Mouse (Mus musculus): Measurements from ENCODE around the gene Zfp467. TPM values are rescaled to one million over a fixed set of nuclear protein-coding genes. Genes with fewer than 3 reads are reported as not detected.

Zfp467 gene
- total and polyA plus RNA-seq, 3 experiments: 0.85 to 5.7 TPM; not detected in 1

- TF ChIP-seq CTCF (IDR thresholded peaks at IDR 0.05 in 2 of 3, conservative IDR thresholded peaks at IDR 0.05 in 1 of 3; ENCODE audit: control insufficient read depth in 1 of 3, insufficient read depth in 1 of 3, low read depth in 2 of 3, low read length in 3 of 3, poor library complexity in 1 of 3, severe bottlenecking in 1 of 3): no peak
These were observed 7.1 kb upstream of the Zfp467 start (continued) for GRCm38 (mm10) chr6:48452771-48453170.

- no peak overlapping the region for H3K27ac ChIP-seq (ENCODE audit: control insufficient read depth, low read depth, low read length)
- H3K9me3 ChIP-seq (replicated peaks; ENCODE audit: insufficient read depth, low read length): no peaks in the 10 kb centered on the region
- no peaks in the 10 kb centered on the region for H3K4me1 ChIP-seq (ENCODE audit: control insufficient read depth in 1 of 2, insufficient read depth in 2 of 2, low read length in 2 of 2)
- H3K79me2 ChIP-seq (ENCODE audit: control insufficient read depth, insufficient read depth, low read length, poor library complexity): no peaks in the 10 kb centered on the region
- no peaks in the 10 kb centered on the region for H3K27me3 ChIP-seq (ENCODE audit: control insufficient read depth in 1 of 2, insufficient read depth in 2 of 2, low read length in 2 of 2)
- no peak overlapping the region for H3K4me3 ChIP-seq (ENCODE audit: control insufficient read depth in 1 of 2, insufficient read depth in 1 of 2, low read depth in 2 of 2, low read length in 2 of 2)
- no peak for TF ChIP-seq SMC3 (IDR thresholded peaks at IDR 0.05; ENCODE audit: low read depth, low read length)
- no peak for TF ChIP-seq MAZ (IDR thresholded peaks at IDR 0.05; ENCODE audit: low read depth, low read length)
- no peak for TF ChIP-seq RAD21 (IDR thresholded peaks at IDR 0.05; ENCODE audit: low read depth, low read length)
- no peak for TF ChIP-seq BHLHE40 (IDR thresholded peaks at IDR 0.05; ENCODE audit: borderline replicate concordance, low read depth, low read length)
- TF ChIP-seq USF1 (IDR thresholded peaks at IDR 0.05; ENCODE audit: low read depth, low read length): no peak
- TF ChIP-seq MYC (IDR thresholded peaks at IDR 0.05; ENCODE audit: low read depth, low read length): no peak
- no peak for TF ChIP-seq GABPA (IDR thresholded peaks at IDR 0.05; ENCODE audit: low read depth, low read length)
- TF ChIP-seq POLR2A (IDR thresholded peaks at IDR 0.05; ENCODE audit: control insufficient read depth in 1 of 2, insufficient read depth in 1 of 2, low read depth in 1 of 2, low read length in 2 of 2, poor library complexity in 1 of 2): no peak
- TF ChIP-seq MAFK (IDR thresholded peaks at IDR 0.05; ENCODE audit: borderline replicate concordance, low read depth, low read length): no peak
- no peak for DNase-seq (ENCODE audit: low read depth, low spot score)
- no peak overlapping the region for H3K9ac ChIP-seq (ENCODE audit: control insufficient read depth, low read depth, low read length, poor library complexity, severe bottlenecking)
- no peaks in the 10 kb centered on the region for H3K36me3 ChIP-seq (ENCODE audit: control insufficient read depth in 1 of 2, insufficient read depth in 2 of 2, low read length in 2 of 2)
These were observed 6.5 kb upstream of the Zfp467 start for GRCm38 (mm10) chr6:48452151-48452550.

GRCm38 (mm10) chr6:48448527-48448926 is 2.9 kb upstream of the Zfp467 start:
- H3K9me3 ChIP-seq (replicated peaks; ENCODE audit: insufficient read depth, low read length): no peaks in the 10 kb centered on the region
- H3K27me3 ChIP-seq (ENCODE audit: control insufficient read depth in 1 of 2, insufficient read depth in 2 of 2, low read length in 2 of 2): peaks cover 0 to 2% of the 10 kb centered on the region in 2 experiments; a peak in 1 of 4 replicates
- no peaks in the 10 kb centered on the region for H3K36me3 ChIP-seq (ENCODE audit: control insufficient read depth in 1 of 2, insufficient read depth in 2 of 2, low read length in 2 of 2)
- no peak overlapping the region for H3K4me3 ChIP-seq (ENCODE audit: control insufficient read depth in 1 of 2, insufficient read depth in 1 of 2, low read depth in 2 of 2, low read length in 2 of 2)
- H3K27ac ChIP-seq (ENCODE audit: control insufficient read depth, low read depth, low read length): no peak overlapping the region
- H3K9ac ChIP-seq (ENCODE audit: control insufficient read depth, low read depth, low read length, poor library complexity, severe bottlenecking): no peak overlapping the region
- H3K79me2 ChIP-seq (ENCODE audit: control insufficient read depth, insufficient read depth, low read length, poor library complexity): no peaks in the 10 kb centered on the region
- no peaks in the 10 kb centered on the region for H3K4me1 ChIP-seq (ENCODE audit: control insufficient read depth in 1 of 2, insufficient read depth in 2 of 2, low read length in 2 of 2)
- TF ChIP-seq ETS1 (IDR thresholded peaks at IDR 0.05; ENCODE audit: low read depth, low read length) (no peak), MAFK (IDR thresholded peaks at IDR 0.05; ENCODE audit: borderline replicate concordance, low read depth, low read length) (no peak), SMC3 (IDR thresholded peaks at IDR 0.05; ENCODE audit: low read depth, low read length) (no peak), MAX (IDR thresholded peaks at IDR 0.05; ENCODE audit: low read length) (no peak), USF2 (IDR thresholded peaks at IDR 0.05; ENCODE audit: borderline replicate concordance in 1 of 2, insufficient read depth in 1 of 2, low read depth in 1 of 2, low read length in 2 of 2) (no peak), TAL1 (IDR thresholded peaks at IDR 0.05; ENCODE audit: low read length) (no peak), UBTF (IDR thresholded peaks at IDR 0.05; ENCODE audit: borderline replicate concordance, insufficient read depth, low read depth, low read length) (no peak), USF1 (IDR thresholded peaks at IDR 0.05; ENCODE audit: low read depth, low read length) (no peak), MYC (IDR thresholded peaks at IDR 0.05; ENCODE audit: low read depth, low read length) (no peak), JUND (IDR thresholded peaks at IDR 0.05; ENCODE audit: low read depth, low read length) (no peak), ELF1 (IDR thresholded peaks at IDR 0.05; ENCODE audit: low read depth, low read length) (no peak), GATA1 (IDR thresholded peaks at IDR 0.05; ENCODE audit: low read depth, low read length) (no peak), CHD2 (IDR thresholded peaks at IDR 0.05; ENCODE audit: low read length) (no peak), TCF12 (IDR thresholded peaks at IDR 0.05; ENCODE audit: low read depth, low read length) (no peak), MXI1 (IDR thresholded peaks at IDR 0.05; ENCODE audit: low read depth, low read length) (no peak), HCFC1 (IDR thresholded peaks at IDR 0.05; ENCODE audit: low read depth, low read length) (no peak), POLR2AphosphoS2 (IDR thresholded peaks at IDR 0.05; ENCODE audit: low read length) (no peak)
- DNase-seq (ENCODE audit: low read depth, low spot score): no peak

Measured in MEL (cell line).